Mouse (Mus musculus) heart, postnatal 25 days (tissue): Measurements from ENCODE around the gene Sytl3. TPM values are rescaled to one million over a fixed set of nuclear protein-coding genes. Genes with fewer than 3 reads are reported as not detected.

Source experiments
- DNase-seq: peaks from one replicate; pipeline ENCODE4 v3.0.0; 2022; ENCODE audit warnings: low spot score
- intact Hi-C: fragments of 180-260 bp; cut with DNase I; formaldehyde crosslinking; loops from one replicate; pipeline ENCODE4 v1.15.1; 2025
- total RNA-seq, 2 experiments: library from RNA; stranded (reverse); gene quantifications; 2 replicates each; pipeline ENCODE4 v1.2.3; 2021

Sytl3 gene
- total RNA-seq, 2 experiments from 2014 or later, result 0.39 to 0.57 TPM

GRCm38 (mm10) chr17:6731634-6732033 lies 72.7 kb downstream of the Sytl3 start:
- intact Hi-C loops, result no loop called here
- DNase-seq, result no peak

GRCm38 (mm10) chr17:6732665-6733064 lies 73.8 kb downstream of the Sytl3 start:
- no peak for DNase-seq
- intact Hi-C loops, result no loop called here

GRCm38 (mm10) chr17:6733322-6733875 lies 74.5 kb downstream of the Sytl3 start:
- DNase-seq, result no peak
- intact Hi-C loops, result no loop called here

GRCm38 (mm10) chr17:6734746-6735441 lies 76.0 kb downstream of the Sytl3 start:
- intact Hi-C loops, result no loop called here
- DNase-seq, result no peak

GRCm38 (mm10) chr17:6736306-6737272 lies 77.7 kb downstream of the Sytl3 start:
- intact Hi-C loops, result no loop called here
- DNase-seq, result no peak

GRCm38 (mm10) chr17:6737273-6737997 lies 78.5 kb downstream of the Sytl3 start:
- no peak for DNase-seq
- intact Hi-C loops, result no loop called here

GRCm38 (mm10) chr17:6738836-6739235 lies 79.9 kb downstream of the Sytl3 start:
- intact Hi-C loops, result no loop called here
- no peak for DNase-seq

GRCm38 (mm10) chr17:6739266-6739665 lies 80.4 kb downstream of the Sytl3 start:
- intact Hi-C loops, result no loop called here
- DNase-seq, result no peak

- intact Hi-C loops, result loop anchor here (5.0 kb wide), 1 partner anchor 43 kb away; the partner anchor contains the start of gene Ezr
- DNase-seq, result no peak
Observed at GRCm38 (mm10) chr17:6739756-6740155, 80.9 kb downstream of the Sytl3 start.

GRCm38 (mm10) chr17:6740331-6741170 lies 81.7 kb downstream of the Sytl3 start:
- intact Hi-C loops, result loop anchor here (5.0 kb wide), 1 partner anchor 42 kb away; the partner anchor contains the start of gene Ezr
- DNase-seq, result no peak

- no peak for DNase-seq
- intact Hi-C loops, result loop anchor here (5.0 kb wide), 1 partner anchor 41 kb away; the partner anchor contains the start of gene Ezr
Observed at GRCm38 (mm10) chr17:6741271-6741670, 82.4 kb downstream of the Sytl3 start.

- DNase-seq, result no peak
- intact Hi-C loops, result loop anchor here (5.0 kb wide), 1 partner anchor 40 kb away; the partner anchor contains the start of gene Ezr
Observed at GRCm38 (mm10) chr17:6742083-6743038, 83.5 kb downstream of the Sytl3 start.

GRCm38 (mm10) chr17:6743039-6743575 lies 84.2 kb downstream of the Sytl3 start:
- intact Hi-C loops, result loop anchor here (5.0 kb wide), 1 partner anchor 39 kb away; the partner anchor contains the start of gene Ezr
- DNase-seq, result no peak

- no peak for DNase-seq
- intact Hi-C loops, result loop anchor here (5.0 kb wide), 1 partner anchor 38 kb away; the partner anchor contains the start of gene Ezr
Observed at GRCm38 (mm10) chr17:6743787-6744239, 84.9 kb downstream of the Sytl3 start.

- DNase-seq, result no peak
- intact Hi-C loops, result loop anchor here (5.0 kb wide), 1 partner anchor 38 kb away; the partner anchor contains the start of gene Ezr
Observed at GRCm38 (mm10) chr17:6744366-6744765, 85.5 kb downstream of the Sytl3 start.

- no peak for DNase-seq
- intact Hi-C loops, result loop anchor here (5.0 kb wide), 1 partner anchor 37 kb away; the partner anchor contains the start of gene Ezr
Observed at GRCm38 (mm10) chr17:6744871-6745270, 86.0 kb downstream of the Sytl3 start.

- DNase-seq, result no peak
- intact Hi-C loops, result no loop called here
Observed at GRCm38 (mm10) chr17:6745503-6745902, 86.6 kb downstream of the Sytl3 start.
